Comparison of ENCODE assay signal across 16 mouse cellular contexts in genomic region chr5:35897147-35897546, GRCm38 (mm10). TPM values are rescaled to one million over a fixed set of nuclear protein-coding genes. Genes with fewer than 3 reads are reported as not detected.
DNase-seq lines count a peak whose midpoint lies in the region; ATAC-seq lines count a peak whose summit lies in the region.
"Had no signal": no experiment of that assay in that cellular context is flagged by ENCODE, and none has a peak within 500 bp of the region (broad histone marks: within the 10 kb centered on the region; RNA-seq: fewer than 3 reads in every experiment).

No protein-coding gene starts in this region.

- H3K27ac ChIP-seq in heart, embryonic 10.5 days: 0 out of 2 replicates have a peak overlapping the region, but pooled peaks have one; percentile 2
- no peak overlapping the region for H3K27ac ChIP-seq in midbrain, embryonic 12.5 days (replicated peaks)
- H3K27ac ChIP-seq in midbrain, embryonic 11.5 days (ENCODE audit: low read depth, low read length): no peak overlapping the region
- no peak overlapping the region; the same call in 1 of the 2 replicates for H3K27ac ChIP-seq in forebrain, embryonic 15.5 days (replicated peaks)
- H3K27ac ChIP-seq in hindbrain, embryonic 16.5 days (ENCODE audit: low read depth, low read length): no peak overlapping the region
- H3K27ac ChIP-seq: embryonic facial prominence, embryonic 15.5 days; layer of hippocampus, adult 2 months; limb, embryonic 12.5 days; stomach, postnatal 0 days had no signal

- no peak for ATAC-seq in midbrain, embryonic 12.5 days (ENCODE audit: low FRiP score, low read depth)
- no peak for ATAC-seq in midbrain, embryonic 11.5 days (ENCODE audit: low FRiP score)
- no peak for ATAC-seq in forebrain, embryonic 15.5 days (replicated peaks)
- no peak for ATAC-seq in hindbrain, embryonic 16.5 days
- ATAC-seq in frontal cortex, adult (ENCODE audit: low TSS enrichment): no peak
- ATAC-seq: inflammation-experienced regulatory T-cells, adult 6 months had no signal

- H3K4me3 ChIP-seq in heart, embryonic 10.5 days: no peak overlapping the region
- H3K4me3 ChIP-seq in midbrain, embryonic 12.5 days: no peak overlapping the region
- H3K4me3 ChIP-seq in midbrain, embryonic 11.5 days (ENCODE audit: low read depth, low read length): no peak overlapping the region
- H3K4me3 ChIP-seq in forebrain, embryonic 15.5 days: no peak overlapping the region
- H3K4me3 ChIP-seq in hindbrain, embryonic 16.5 days (ENCODE audit: low read length): no peak overlapping the region
- H3K4me3 ChIP-seq: embryonic facial prominence, embryonic 15.5 days; layer of hippocampus, adult 2 months; limb, embryonic 12.5 days had no signal

- peaks cover 3% of the 10 kb centered on the region for H3K27me3 ChIP-seq in heart, embryonic 10.5 days (ENCODE audit: insufficient read depth, poor library complexity, severe bottlenecking)
- peaks cover 8% of the 10 kb centered on the region for H3K27me3 ChIP-seq in midbrain, embryonic 12.5 days
- no peaks in the 10 kb centered on the region; the same call in 1 of the 2 replicates for H3K27me3 ChIP-seq in midbrain, embryonic 11.5 days (ENCODE audit: control insufficient read depth, insufficient read depth, low read length)
- H3K27me3 ChIP-seq in forebrain, embryonic 15.5 days: no peaks in the 10 kb centered on the region
- no peaks in the 10 kb centered on the region for H3K27me3 ChIP-seq in hindbrain, embryonic 16.5 days (replicated peaks; ENCODE audit: control insufficient read depth, insufficient read depth, low read length)
- H3K27me3 ChIP-seq: embryonic facial prominence, embryonic 15.5 days; limb, embryonic 12.5 days had no signal

- 0 out of 2 replicates have a peak overlapping the region, but pooled peaks have one; percentile 93 for H3K4me2 ChIP-seq in midbrain, embryonic 12.5 days (replicated peaks)
- H3K4me2 ChIP-seq in midbrain, embryonic 11.5 days: no peak overlapping the region
- H3K4me2 ChIP-seq in forebrain, embryonic 15.5 days (replicated peaks): peak overlapping the region; percentile 9; the same call in 1 of the 2 replicates
- peak overlapping the region; percentile 91 for H3K4me2 ChIP-seq in hindbrain, embryonic 16.5 days (ENCODE audit: low read length)
- H3K4me2 ChIP-seq: embryonic facial prominence, embryonic 15.5 days; limb, embryonic 12.5 days had no signal

- peaks cover 71% of the 10 kb centered on the region for H3K4me1 ChIP-seq in heart, embryonic 10.5 days
- H3K4me1 ChIP-seq in midbrain, embryonic 12.5 days: peaks cover 62% of the 10 kb centered on the region
- peaks cover 36% of the 10 kb centered on the region for H3K4me1 ChIP-seq in midbrain, embryonic 11.5 days (ENCODE audit: control insufficient read depth, insufficient read depth, low read length)
- H3K4me1 ChIP-seq in forebrain, embryonic 15.5 days: peaks cover 65% of the 10 kb centered on the region
- H3K4me1 ChIP-seq in hindbrain, embryonic 16.5 days (ENCODE audit: control insufficient read depth, insufficient read depth, low read depth, low read length): peaks cover 59% of the 10 kb centered on the region

- H3K9me3 ChIP-seq in heart, embryonic 10.5 days: no peaks in the 10 kb centered on the region
- no peaks in the 10 kb centered on the region for H3K9me3 ChIP-seq in midbrain, embryonic 12.5 days
- no peaks in the 10 kb centered on the region for H3K9me3 ChIP-seq in midbrain, embryonic 11.5 days (ENCODE audit: control insufficient read depth, low read length)
- no peaks in the 10 kb centered on the region for H3K9me3 ChIP-seq in forebrain, embryonic 15.5 days
- H3K9me3 ChIP-seq in hindbrain, embryonic 16.5 days (ENCODE audit: control insufficient read depth, low read length): no peaks in the 10 kb centered on the region
- H3K9me3 ChIP-seq: embryonic facial prominence, embryonic 15.5 days; limb, embryonic 12.5 days had no signal

- H3K36me3 ChIP-seq in heart, embryonic 10.5 days: no peaks in the 10 kb centered on the region
- no peaks in the 10 kb centered on the region for H3K36me3 ChIP-seq in midbrain, embryonic 12.5 days
- no peaks in the 10 kb centered on the region for H3K36me3 ChIP-seq in midbrain, embryonic 11.5 days (ENCODE audit: control insufficient read depth, insufficient read depth, low read length)
- no peaks in the 10 kb centered on the region for H3K36me3 ChIP-seq in forebrain, embryonic 15.5 days
- H3K36me3 ChIP-seq in hindbrain, embryonic 16.5 days (ENCODE audit: control insufficient read depth, insufficient read depth, low read length): no peaks in the 10 kb centered on the region
- H3K36me3 ChIP-seq: embryonic facial prominence, embryonic 15.5 days; limb, embryonic 12.5 days had no signal

- intact Hi-C loops in heart, postnatal 36 days (cut with DNase I): no loop called here

- no peak overlapping the region for H3K9ac ChIP-seq in midbrain, embryonic 12.5 days (replicated peaks)
- no peak overlapping the region for H3K9ac ChIP-seq in midbrain, embryonic 11.5 days (ENCODE audit: low read length)
- no peak overlapping the region for H3K9ac ChIP-seq in forebrain, embryonic 15.5 days (replicated peaks)
- no peak overlapping the region for H3K9ac ChIP-seq in hindbrain, embryonic 16.5 days (ENCODE audit: low read depth, low read length)
- H3K9ac ChIP-seq: embryonic facial prominence, embryonic 15.5 days; limb, embryonic 12.5 days had no signal

- WGBS in heart, embryonic 10.5 days: 81% methylated on average over 4 of the region's 4 CpGs
- WGBS in midbrain, embryonic 12.5 days: 82% methylated on average over 4 of the region's 4 CpGs
- WGBS in midbrain, embryonic 11.5 days: 85% methylated on average over 4 of the region's 4 CpGs
- 63% methylated on average over 4 of the region's 4 CpGs for WGBS in forebrain, embryonic 15.5 days
- WGBS in hindbrain, embryonic 16.5 days: 54% methylated on average over 4 of the region's 4 CpGs

- no peak for DNase-seq in heart, embryonic 10.5 days (ENCODE audit: low spot score)
- DNase-seq in heart, postnatal 36 days: no peak
- DNase-seq in midbrain, embryonic 11.5 days (ENCODE audit: low spot score, missing footprints): no peak
- DNase-seq in liver: no peak
- DNase-seq: adrenal gland, adult 8-10 months; cerebellum, adult 18-20 months; thymus, postnatal 36 days had no signal

RNA-seq across cellular contexts. Expression of gene Afap1, which starts 4.0 kb away (rescaled TPM):
- polyA plus RNA-seq in heart, embryonic 10.5 days (2016; fragmentation: Nextera tagmentation; extraction: Ambion mirVana): 21.7 and 27.0 TPM in 2 replicates
- 10 to 100 TPM; 20.8 to 20.9 TPM for total RNA-seq in heart, postnatal 36 days (2021)
- polyA plus RNA-seq in midbrain, embryonic 12.5 days (2016; fragmentation: Nextera tagmentation; extraction: Ambion mirVana): 60.7 and 64.6 TPM in 2 replicates
- polyA plus RNA-seq in midbrain, embryonic 11.5 days (2014; fragmentation: Nextera tagmentation; extraction: Ambion mirVana): 36.1 and 37.5 TPM in 2 replicates
- polyA plus RNA-seq in forebrain, embryonic 15.5 days (2015; fragmentation: Nextera tagmentation; extraction: Ambion mirVana): 52.5 and 55.7 TPM in 2 replicates
- polyA plus RNA-seq in hindbrain, embryonic 16.5 days (2015; fragmentation: Nextera tagmentation; extraction: Ambion mirVana): 54.8 and 69.4 TPM in 2 replicates
